Mouse (Mus musculus): Measurements from ENCODE around the gene 2610028H24Rik.

2610028H24Rik gene

GRCm38 (mm10) chr10:76448851-76449250 lies at the start of gene 2610028H24Rik:
Gene 2610028H24Rik (plus strand): TSS chr10:76449081.
- DNase-seq = no peak

- no peak for DNase-seq
Measured at GRCm38 (mm10) chr10:76408520-76408919, 40.4 kb upstream of the 2610028H24Rik start.

- DNase-seq = peak; percentile 83
Measured at GRCm38 (mm10) chr10:76416811-76417210, 32.1 kb upstream of the 2610028H24Rik start.

GRCm38 (mm10) chr10:76425674-76426073 lies 23.2 kb upstream of the 2610028H24Rik start:
- no peak for DNase-seq

GRCm38 (mm10) chr10:76433925-76434324 lies 15.0 kb upstream of the 2610028H24Rik start:
- DNase-seq = no peak

- DNase-seq = no peak
Measured at GRCm38 (mm10) chr10:76439107-76439890, 9.6 kb upstream of the 2610028H24Rik start.

- DNase-seq = peak; percentile 28
Measured at GRCm38 (mm10) chr10:76440281-76440680, 8.6 kb upstream of the 2610028H24Rik start, which contains the start of gene AC141477.1. Gene AC141477.1 (minus strand): TSS chr10:76440444.

- DNase-seq = peak; percentile 99
Measured at GRCm38 (mm10) chr10:76442178-76443088, 6.4 kb upstream of the 2610028H24Rik start, which contains the start of gene Pcnt. Gene Pcnt (minus strand): TSS chr10:76442786.

- DNase-seq = no peak
Measured at GRCm38 (mm10) chr10:76445996-76446681, 2.7 kb upstream of the 2610028H24Rik start.

GRCm38 (mm10) chr10:76447406-76448229 lies 1.3 kb upstream of the 2610028H24Rik start:
- no peak for DNase-seq

GRCm38 (mm10) chr10:76455289-76455688 lies 6.4 kb downstream of the 2610028H24Rik start:
- no peak for DNase-seq

GRCm38 (mm10) chr10:76461255-76461654 lies 12.4 kb downstream of the 2610028H24Rik start:
- DNase-seq = no peak

- no peak for DNase-seq
Measured at GRCm38 (mm10) chr10:76462312-76462711, 13.4 kb downstream of the 2610028H24Rik start.

- no peak for DNase-seq
Measured at GRCm38 (mm10) chr10:76462721-76463120, 13.8 kb downstream of the 2610028H24Rik start.

- peak; percentile 87 for DNase-seq
Measured at GRCm38 (mm10) chr10:76468203-76469162, 19.6 kb downstream of the 2610028H24Rik start, which contains the start of the genes Mcm3ap and Ybey. Gene Mcm3ap (plus strand): TSS chr10:76468927. Gene Ybey (minus strand): TSS chr10:76469114.

- DNase-seq = no peak
Measured at GRCm38 (mm10) chr10:76473759-76474158, 24.9 kb downstream of the 2610028H24Rik start.

- DNase-seq = no peak
Measured at GRCm38 (mm10) chr10:76480851-76481250, 32.0 kb downstream of the 2610028H24Rik start.

- DNase-seq = no peak
Measured at GRCm38 (mm10) chr10:76481480-76481879, 32.6 kb downstream of the 2610028H24Rik start.

GRCm38 (mm10) chr10:76486302-76486701 lies 37.4 kb downstream of the 2610028H24Rik start:
- no peak for DNase-seq

- DNase-seq = no peak
Measured at GRCm38 (mm10) chr10:76488265-76488664, 39.4 kb downstream of the 2610028H24Rik start.

Measured in cerebellum, adult 9-11 months (tissue).